Mouse (Mus musculus) liver, embryonic 14.5 days (tissue): ENCODE results near the gene Ncan.

Experiments used
- CTCF ChIP-seq: IDR thresholded peaks from 2 replicates; pipeline ENCODE4 v1.5.1; 2016; ENCODE audit warnings: antibody characterized with exemption, low read depth, control low read depth
- EP300 ChIP-seq: IDR thresholded peaks from 2 replicates; pipeline ENCODE4 v1.6.1; 2016; ENCODE audit warnings: antibody characterized with exemption, low read depth

- TF ChIP-seq CTCF, result no peak
- TF ChIP-seq EP300, result no peak
These were observed 38.5 kb upstream of the Ncan start for GRCm38 (mm10) chr8:70159211-70159610.
